Mouse (Mus musculus) brown adipose tissue, adult 24 weeks (tissue): ENCODE results near the gene Cant1. TPM values are rescaled to one million over a fixed set of nuclear protein-coding genes. Genes with fewer than 3 reads are reported as not detected.
A peak's percentile ranks its signal among the peaks of the same experiment; 100 is the strongest.

Experiments used
- H3K27ac ChIP-seq: fragments of 200-500 bp; replicated peaks from 2 replicates; pipeline ENCODE4 v1.5.1; 2012; ENCODE audit warnings: low read depth, mild to moderate bottlenecking, low read length
- H3K4me1 ChIP-seq: fragments of 200-500 bp; 2 replicates; pipeline ENCODE4 v1.6.1; 2012; ENCODE audit warnings: low read length, mixed read lengths; ENCODE audit not compliant: control insufficient read depth, insufficient read depth, insufficient read length
- H3K4me3 ChIP-seq: fragments of 200-500 bp; 2 replicates; pipeline ENCODE4 v1.5.1; 2012; ENCODE audit warnings: low read depth, mild to moderate bottlenecking, low read length, moderate library complexity; ENCODE audit not compliant: insufficient read depth
- polyA plus RNA-seq: library from polyadenylated mRNA; stranded (reverse); fragments of >200 nt; gene quantifications from 2 replicates; pipeline ENCODE4 v1.2.4, GENCODE M21; 2012; ENCODE audit not compliant: missing spikeins, insufficient read depth, insufficient read length

The Cant1 gene
- polyA plus RNA-seq, 1 experiment = 11.4 TPM

- H3K27ac ChIP-seq = peak overlapping the region; percentile 11; the same call in 1 of the 2 replicates
- H3K4me1 ChIP-seq = peaks cover 8% of the 10 kb centered on the region; the same call in 1 of the 2 replicates
- H3K4me3 ChIP-seq = no peak overlapping the region
These were observed 58.4 kb downstream of the Cant1 start for GRCm38 (mm10) chr11:118360491-118360890.

Other genes starting within 250 kb of the Cant1 start
- gene Cyth1, start 170.5 kb downstream of the Cant1 start, polyA plus RNA-seq = 37.2 and 41.9 TPM in 2 replicates
- 5.5 and 7.6 TPM in 2 replicates for gene Usp36, start 128.8 kb downstream of the Cant1 start, polyA plus RNA-seq
- not detected in 2 replicates for gene Cep295nl, start 76.6 kb downstream of the Cant1 start, polyA plus RNA-seq
- gene Timp2, start 63.3 kb downstream of the Cant1 start, polyA plus RNA-seq = 46.0 and 69.1 TPM in 2 replicates
- gene Lgals3bp, start 17.0 kb downstream of the Cant1 start, polyA plus RNA-seq = 86.8 and 88.8 TPM in 2 replicates
- gene C1qtnf1, start 9.1 kb upstream of the Cant1 start, polyA plus RNA-seq = 9.1 and 14.7 TPM in 2 replicates
- gene Engase, start 57.7 kb upstream of the Cant1 start, polyA plus RNA-seq = 4.1 and 8.7 TPM in 2 replicates